Mouse (Mus musculus): ENCODE results near the gene Olfr1288. TPM values are rescaled to one million over a fixed set of nuclear protein-coding genes. Genes with fewer than 3 reads are reported as not detected.

Olfr1288 gene
- polyA plus RNA-seq (2015; fragmentation: Nextera tagmentation; extraction: Ambion mirVana): not detected in 2 replicates

DNA sequence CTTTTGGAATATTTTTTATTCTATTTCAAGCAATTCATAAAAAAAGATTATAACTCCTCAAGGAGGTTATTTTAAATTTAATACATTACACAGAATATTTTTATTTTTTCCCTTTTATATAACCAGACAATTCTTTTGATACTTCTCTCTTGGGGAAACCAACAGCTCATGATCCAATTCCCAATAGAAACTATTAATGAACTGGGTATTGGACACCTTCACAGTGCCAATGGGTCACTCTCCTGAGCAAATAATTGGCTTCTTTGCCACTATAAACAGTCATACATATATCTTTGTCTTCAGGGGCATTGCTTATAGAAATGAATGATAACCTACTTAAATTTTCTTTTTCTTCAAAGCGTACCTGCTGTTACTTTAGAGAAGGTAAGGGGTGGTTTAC lies at the start of gene Olfr1288:
Gene Olfr1288 (plus strand): TSS at position 301 of the 400 bp plus-strand sequence.

DNA sequence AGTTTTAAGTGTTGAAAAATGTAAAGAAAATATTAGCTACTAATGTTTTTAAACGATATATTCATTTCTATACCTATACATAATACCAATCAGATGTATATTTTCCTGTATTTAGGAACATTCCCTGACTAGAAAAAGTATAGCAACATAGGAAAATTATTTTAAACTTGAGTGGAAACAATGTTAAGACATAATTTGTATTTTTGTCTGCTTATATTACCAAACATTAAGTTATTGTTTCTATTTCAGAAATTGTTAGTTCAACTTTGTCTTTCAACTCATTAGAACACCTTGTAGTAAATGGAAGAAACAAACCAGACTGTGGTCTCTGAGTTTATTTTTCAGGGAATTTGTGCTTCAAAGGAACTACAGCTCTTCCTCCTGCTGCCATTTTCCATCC lies 25.1 kb upstream of the Olfr1288 start, which contains the start of gene Olfr1287:
Gene Olfr1287 (plus strand): TSS at position 301 of the 400 bp plus-strand sequence.

DNA sequence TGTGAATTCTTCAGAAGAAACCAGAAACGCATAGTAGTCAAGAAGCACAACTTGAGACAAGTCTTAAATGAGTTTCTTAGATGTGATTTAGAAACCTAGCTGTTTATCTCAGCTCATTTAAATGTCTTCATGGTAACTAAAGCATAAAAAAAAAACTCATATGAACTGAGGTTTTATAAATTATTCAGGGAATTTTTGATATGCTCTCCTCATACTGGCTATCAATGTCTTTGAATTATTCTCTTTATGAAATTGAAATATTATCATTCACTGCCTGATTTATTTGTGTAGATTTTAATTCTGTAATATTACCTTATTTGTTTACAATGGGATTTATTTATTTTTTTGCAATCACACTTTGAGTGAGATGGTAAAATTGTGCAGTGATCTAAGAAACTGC lies 6.6 kb downstream of the Olfr1288 start, which contains the start of gene Olfr1289:
Gene Olfr1289 (plus strand): TSS at position 301 of the 400 bp plus-strand sequence.

DNA sequence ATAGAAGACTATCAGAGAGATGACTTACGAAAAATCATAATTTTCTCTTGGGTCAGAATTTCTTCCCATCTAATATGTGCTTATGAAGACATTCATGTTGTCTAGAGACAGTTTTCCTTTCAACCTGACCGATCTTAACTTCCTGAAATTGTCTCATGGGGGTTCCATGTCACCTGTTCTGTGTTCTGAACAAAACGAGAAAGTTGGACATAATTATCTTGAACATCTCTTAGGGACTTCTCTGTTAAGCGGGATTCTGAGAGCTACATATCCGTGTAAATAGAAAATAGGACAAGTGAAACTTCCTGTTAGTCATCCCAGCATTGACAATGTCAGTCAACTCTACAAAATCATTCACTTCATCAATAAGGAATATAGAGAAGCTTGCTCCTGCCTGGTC lies 19.8 kb downstream of the Olfr1288 start, which contains the start of gene Olfr1290:
Gene Olfr1290 (minus strand): TSS at position 101 of the 400 bp plus-strand sequence.

DNA sequence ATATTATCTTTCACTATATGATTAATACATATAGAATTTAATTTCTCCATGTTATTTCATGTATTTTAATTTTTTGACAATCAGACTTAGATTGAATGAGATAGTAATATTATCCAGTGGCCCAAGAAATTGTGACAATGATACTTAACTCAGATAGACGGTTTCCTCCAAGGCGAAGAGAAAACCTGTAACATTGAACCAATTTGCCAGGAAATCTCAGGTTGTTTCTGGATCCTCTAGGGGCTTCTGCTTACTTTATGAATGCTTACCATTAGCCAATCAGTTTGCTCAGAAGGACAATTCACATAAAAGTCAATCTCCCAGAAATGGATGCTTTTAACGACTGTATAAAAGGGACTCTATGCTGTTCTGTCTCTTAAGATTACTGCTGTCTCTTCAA lies 23.0 kb downstream of the Olfr1288 start, which contains the start of gene Olfr1291-ps1:
Gene Olfr1291-ps1 (plus strand): TSS at position 301 of the 400 bp plus-strand sequence.

DNA sequence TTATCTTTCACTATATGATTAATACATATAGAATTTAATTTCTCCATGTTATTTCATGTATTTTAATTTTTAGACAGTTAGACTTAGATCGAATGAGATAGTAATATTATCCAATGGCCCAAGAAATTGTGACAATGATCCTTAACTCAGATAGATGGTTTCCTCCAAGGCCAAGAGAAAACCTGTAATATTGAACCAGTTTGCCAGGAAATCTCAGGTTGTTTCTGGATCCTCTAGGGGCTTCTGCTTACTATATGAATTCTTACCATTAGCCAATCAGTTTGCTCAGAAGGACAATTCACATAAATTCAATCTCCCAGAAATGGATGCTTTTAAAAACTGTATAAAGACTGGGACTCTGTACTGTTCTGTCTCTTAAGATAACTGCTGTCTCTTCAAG lies 51.0 kb downstream of the Olfr1288 start, which contains the start of gene Olfr1293-ps:
Gene Olfr1293-ps (plus strand): TSS at position 301 of the 400 bp plus-strand sequence.

Other genes with a start within 250 kb of the Olfr1288 start
- not detected in 2 replicates for gene 4930430A15Rik, start 244.5 kb upstream of the Olfr1288 start, polyA plus RNA-seq (2015; fragmentation: Nextera tagmentation; extraction: Ambion mirVana)
- gene Olfr1275, start 238.8 kb upstream of the Olfr1288 start, polyA plus RNA-seq (2015; fragmentation: Nextera tagmentation; extraction: Ambion mirVana): not detected in 2 replicates
- gene Olfr1276, start 219.6 kb upstream of the Olfr1288 start, polyA plus RNA-seq (2015; fragmentation: Nextera tagmentation; extraction: Ambion mirVana): not detected in 2 replicates
- not detected in 2 replicates for gene Olfr1277, start 200.0 kb upstream of the Olfr1288 start, polyA plus RNA-seq (2015; fragmentation: Nextera tagmentation; extraction: Ambion mirVana)
- not detected in 2 replicates for gene Olfr1278, start 184.0 kb upstream of the Olfr1288 start, polyA plus RNA-seq (2015; fragmentation: Nextera tagmentation; extraction: Ambion mirVana)
- not detected in 2 replicates for gene Olfr1279, start 173.5 kb upstream of the Olfr1288 start, polyA plus RNA-seq (2015; fragmentation: Nextera tagmentation; extraction: Ambion mirVana)
- gene Olfr1280, start 160.1 kb upstream of the Olfr1288 start, polyA plus RNA-seq (2015; fragmentation: Nextera tagmentation; extraction: Ambion mirVana): not detected in 2 replicates
- not detected in 2 replicates for gene Olfr1281, start 147.6 kb upstream of the Olfr1288 start, polyA plus RNA-seq (2015; fragmentation: Nextera tagmentation; extraction: Ambion mirVana)
- gene Olfr1282, start 138.0 kb upstream of the Olfr1288 start, polyA plus RNA-seq (2015; fragmentation: Nextera tagmentation; extraction: Ambion mirVana): not detected in 2 replicates
- gene Olfr1283, start 107.3 kb upstream of the Olfr1288 start, polyA plus RNA-seq (2015; fragmentation: Nextera tagmentation; extraction: Ambion mirVana): not detected in 2 replicates
- gene Olfr1284, start 98.6 kb upstream of the Olfr1288 start, polyA plus RNA-seq (2015; fragmentation: Nextera tagmentation; extraction: Ambion mirVana): not detected in 2 replicates
- not detected in 2 replicates for gene Olfr1286, start 51.0 kb upstream of the Olfr1288 start, polyA plus RNA-seq (2015; fragmentation: Nextera tagmentation; extraction: Ambion mirVana)
- not detected in 2 replicates for gene Olfr1287, start 25.0 kb upstream of the Olfr1288 start, polyA plus RNA-seq (2015; fragmentation: Nextera tagmentation; extraction: Ambion mirVana)
- not detected in 2 replicates for gene Olfr1289, start 6.7 kb downstream of the Olfr1288 start, polyA plus RNA-seq (2015; fragmentation: Nextera tagmentation; extraction: Ambion mirVana)
- 0.24 and 0.60 TPM in 2 replicates for gene Olfr1290, start 19.7 kb downstream of the Olfr1288 start, polyA plus RNA-seq (2015; fragmentation: Nextera tagmentation; extraction: Ambion mirVana)
- not detected in 2 replicates for gene Olfr1291-ps1, start 23.1 kb downstream of the Olfr1288 start, polyA plus RNA-seq (2015; fragmentation: Nextera tagmentation; extraction: Ambion mirVana)
- gene Olfr1293-ps, start 51.1 kb downstream of the Olfr1288 start, polyA plus RNA-seq (2015; fragmentation: Nextera tagmentation; extraction: Ambion mirVana): not detected in 2 replicates
- not detected in 2 replicates for gene Olfr1294, start 66.2 kb downstream of the Olfr1288 start, polyA plus RNA-seq (2015; fragmentation: Nextera tagmentation; extraction: Ambion mirVana)
- gene Olfr1295, start 95.6 kb downstream of the Olfr1288 start, polyA plus RNA-seq (2015; fragmentation: Nextera tagmentation; extraction: Ambion mirVana): not detected in 2 replicates
- not detected in 2 replicates for gene Olfr1297, start 152.4 kb downstream of the Olfr1288 start, polyA plus RNA-seq (2015; fragmentation: Nextera tagmentation; extraction: Ambion mirVana)
- not detected in 2 replicates for gene Olfr1298, start 175.1 kb downstream of the Olfr1288 start, polyA plus RNA-seq (2015; fragmentation: Nextera tagmentation; extraction: Ambion mirVana)
- gene Olfr1299, start 187.3 kb downstream of the Olfr1288 start, polyA plus RNA-seq (2015; fragmentation: Nextera tagmentation; extraction: Ambion mirVana): not detected in 2 replicates

Measured in urinary bladder, postnatal 0 days (tissue).